Mouse (Mus musculus) v-Abl transformed pro-B cells (cell line): ENCODE results near the gene Gm3532.
"Not testable (repeated sequence)": the region's sequence is repeated elsewhere in the genome, so short reads cannot be mapped to it uniquely, and the experiment has no call there.

ENCODE experiments used
- in situ Hi-C, 2 experiments: fragments of 400-800 bp; cut with MboI; formaldehyde crosslinking; loops; one replicate each; pipeline ENCODE4 v1.15.1; 2025; ENCODE audit not compliant: unreplicated experiment in 2 of 2

Gm3532 gene

DNA sequence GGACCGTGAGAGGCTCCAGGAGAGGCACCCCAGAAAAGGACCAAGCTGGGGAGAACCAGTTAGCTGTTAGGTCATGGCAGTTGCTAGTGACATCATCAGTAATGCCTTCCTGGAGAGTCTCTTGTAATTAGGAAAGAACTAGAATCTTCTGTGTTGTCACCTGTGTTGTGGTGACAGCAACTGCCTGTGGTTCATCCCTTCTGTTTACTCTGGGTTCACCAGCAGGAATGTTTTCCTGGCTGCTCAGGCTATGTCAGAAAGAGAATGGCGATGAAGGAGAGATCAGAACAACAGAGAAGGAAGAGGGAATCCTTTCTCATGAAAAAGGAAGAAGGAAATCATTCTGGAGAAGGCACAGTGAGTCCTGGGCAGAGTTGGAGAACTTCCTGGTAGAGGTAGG lies at the start of gene Gm3532:
TSS of gene Gm3532 (plus strand) at position 301 of the 400 bp plus-strand sequence.
- in situ Hi-C loops = not testable (repeated sequence)

DNA sequence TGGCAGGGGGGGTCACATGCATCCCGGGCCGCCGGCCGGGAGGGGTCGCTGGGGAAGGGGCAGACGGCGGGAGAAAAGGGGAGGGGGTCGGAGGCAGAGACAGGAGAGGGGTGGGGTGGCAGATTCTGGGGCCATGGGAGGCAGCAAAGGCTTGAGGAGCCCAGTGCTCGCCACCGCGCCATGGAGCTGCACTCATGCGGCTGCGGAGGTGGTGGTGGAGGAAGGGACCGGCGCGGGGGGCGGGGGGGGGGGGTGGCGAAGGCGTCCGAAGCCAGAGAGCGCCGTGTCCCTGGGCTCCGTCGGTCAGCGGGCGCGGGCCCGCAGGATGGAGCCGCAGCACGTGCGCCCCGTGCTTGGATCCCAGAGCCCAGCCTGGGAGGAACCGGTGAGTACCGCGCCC lies 36.9 kb upstream of the Gm3532 start, which contains the start of gene Gm3488:
TSS of gene Gm3488 (plus strand) at position 301 of the 400 bp plus-strand sequence.
- in situ Hi-C loops = not testable (repeated sequence)
